Mouse (Mus musculus) heart, adult 2 months (tissue): ENCODE results near the gene Zfp644. TPM values are rescaled to one million over a fixed set of nuclear protein-coding genes. Genes with fewer than 3 reads are reported as not detected.

Experiments used
- DNase-seq, 2 experiments: peaks; one replicate each; pipeline ENCODE4 v3.0.0; 2021
- H3K27ac ChIP-seq: fragments of 200-600 bp; 2 replicates; pipeline ENCODE4 v1.8.1; 2022
- H3K27me3 ChIP-seq: fragments of 200-500 bp; 2 replicates; pipeline ENCODE4 v1.6.1; 2012; ENCODE audit warnings: mild to moderate bottlenecking, low read length, inconsistent platforms, mixed read lengths; ENCODE audit not compliant: control insufficient read depth, insufficient read depth
- H3K36me3 ChIP-seq: fragments of 200-500 bp; 2 replicates; pipeline ENCODE4 v1.6.1; 2012; ENCODE audit warnings: low read length, inconsistent platforms; ENCODE audit not compliant: control insufficient read depth, insufficient read depth
- H3K4me1 ChIP-seq: fragments of 200-500 bp; 2 replicates; pipeline ENCODE4 v1.6.1; 2011; ENCODE audit warnings: low read length; ENCODE audit not compliant: control insufficient read depth, insufficient read depth
- H3K4me3 ChIP-seq: fragments of 200-600 bp; 2 replicates; pipeline ENCODE4 v1.8.1; 2022
- H3K79me2 ChIP-seq: fragments of 200-500 bp; replicated peaks from 2 replicates; pipeline ENCODE4 v1.6.1; 2012; ENCODE audit warnings: mild to moderate bottlenecking, inconsistent platforms, low read length, moderate library complexity, mixed read lengths; ENCODE audit not compliant: control insufficient read depth, insufficient read depth
- H3K9ac ChIP-seq: fragments of 200-500 bp; 2 replicates; pipeline ENCODE4 v1.6.1; 2012; ENCODE audit warnings: low read depth, mild to moderate bottlenecking, control low read depth, inconsistent platforms, low read length, mixed read lengths
- CTCF ChIP-seq: fragments of 200-600 bp; IDR thresholded peaks from 2 replicates; pipeline ENCODE4 v1.8.1; 2022; ENCODE audit warnings: antibody characterized with exemption, mild to moderate bottlenecking, moderate library complexity
- EP300 ChIP-seq: fragments of 200-500 bp; IDR thresholded peaks from 2 replicates; pipeline ENCODE4 v1.6.1; 2011; ENCODE audit warnings: low read depth, low read length, control low read depth; ENCODE audit not compliant: insufficient read depth
- POLR2A ChIP-seq: fragments of 200-500 bp; IDR thresholded peaks from 2 replicates; pipeline ENCODE4 v1.6.1; 2011; ENCODE audit warnings: mild to moderate bottlenecking, low read depth, low read length, control low read depth; ENCODE audit not compliant: insufficient read depth
- WGBS: fragments of 180-500 bp; shearing (Covaris S2); methylation state at CpG from one replicate; pipeline ENCODE4 v1.1.7; 2018; 5-methylcytosine and 5-hydroxymethylcytosine counted together
- intact Hi-C: fragments of 180-260 bp; cut with DNase I; formaldehyde crosslinking; loops from one replicate; pipeline ENCODE4 v1.15.1; 2025
- polyA plus RNA-seq: library from polyadenylated mRNA; depleted of rRNA; stranded (reverse); fragments of >200 nt; gene quantifications from 2 replicates; pipeline ENCODE4 v1.2.3, GENCODE M21; 2012
- total RNA-seq, 2 experiments: library from RNA; stranded (reverse); gene quantifications; 2 replicates each; pipeline ENCODE4 v1.2.3; 2021

Zfp644 gene
- total and polyA plus RNA-seq, 3 experiments: 9.5 to 58.9 (median 53.7) TPM

GRCm38 (mm10) chr5:106604381-106604780 is 92.7 kb downstream of the Zfp644 start:
- TF ChIP-seq CTCF (no peak), EP300 (no peak), POLR2A (no peak)
- H3K4me3 ChIP-seq: no peak overlapping the region
- H3K36me3 ChIP-seq: no peaks in the 10 kb centered on the region
- no peak overlapping the region for H3K9ac ChIP-seq
- no peak for DNase-seq
- intact Hi-C loops: no loop called here
- H3K27me3 ChIP-seq: no peaks in the 10 kb centered on the region
- H3K27ac ChIP-seq: no peak overlapping the region
- H3K79me2 ChIP-seq: no peaks in the 10 kb centered on the region
- H3K4me1 ChIP-seq: no peaks in the 10 kb centered on the region
- WGBS: 94% methylated on average over 5 of the region's 5 CpGs

GRCm38 (mm10) chr5:106599482-106599881 is 97.6 kb downstream of the Zfp644 start:
- H3K27ac ChIP-seq: no peak overlapping the region
- no peak overlapping the region for H3K9ac ChIP-seq
- no peaks in the 10 kb centered on the region for H3K4me1 ChIP-seq
- 91% methylated on average over 8 of the region's 8 CpGs for WGBS
- H3K79me2 ChIP-seq: no peaks in the 10 kb centered on the region
- intact Hi-C loops: no loop called here
- H3K36me3 ChIP-seq: no peaks in the 10 kb centered on the region
- H3K27me3 ChIP-seq: no peaks in the 10 kb centered on the region
- H3K4me3 ChIP-seq: no peak overlapping the region
- DNase-seq: no peak
- TF ChIP-seq EP300 (no peak), CTCF (no peak), POLR2A (no peak)

- no peak overlapping the region for H3K4me3 ChIP-seq
- WGBS: 89% methylated on average over 2 of the region's 2 CpGs
- H3K27ac ChIP-seq: no peak overlapping the region
- DNase-seq: no peak
- intact Hi-C loops: no loop called here
- H3K79me2 ChIP-seq: no peaks in the 10 kb centered on the region
- H3K4me1 ChIP-seq: no peaks in the 10 kb centered on the region
- TF ChIP-seq CTCF (no peak), POLR2A (no peak), EP300 (no peak)
- H3K27me3 ChIP-seq: no peaks in the 10 kb centered on the region
- H3K36me3 ChIP-seq: no peaks in the 10 kb centered on the region
- no peak overlapping the region for H3K9ac ChIP-seq
Measured at GRCm38 (mm10) chr5:106597472-106597871, 99.6 kb downstream of the Zfp644 start.

DNA sequence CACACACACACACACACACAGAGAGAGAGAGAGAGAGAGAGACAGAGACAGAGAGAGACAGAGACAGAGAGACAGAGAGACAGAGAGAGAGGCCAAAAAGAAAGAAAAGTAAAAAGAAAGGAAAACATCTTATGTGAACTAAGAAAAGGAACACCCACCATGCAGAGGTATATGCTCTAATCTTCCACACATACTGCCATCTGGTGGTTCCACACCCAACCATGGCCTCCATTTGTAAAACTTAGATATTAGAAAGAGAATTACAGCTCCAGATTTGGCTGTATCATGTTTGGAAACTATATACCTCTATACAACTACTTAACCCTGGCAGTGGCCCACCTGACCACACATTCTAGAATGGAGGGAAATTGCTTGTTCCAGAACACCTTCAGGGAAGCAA is 102.7 kb downstream of the Zfp644 start:
- Histone ChIP-seq H3K4me1 (no peaks in the 10 kb centered on the region), H3K27me3 (no peaks in the 10 kb centered on the region), H3K4me3 (no peak overlapping the region), H3K79me2 (no peaks in the 10 kb centered on the region), H3K27ac (no peak overlapping the region), H3K9ac (no peak overlapping the region), H3K36me3 (no peaks in the 10 kb centered on the region)
- TF ChIP-seq POLR2A (no peak), EP300 (no peak), CTCF (peak; percentile 15; the same call in 1 of the 2 replicates)
- no peak for DNase-seq
- intact Hi-C loops: no loop called here

- Histone ChIP-seq H3K4me3 (no peak overlapping the region), H3K27ac (no peak overlapping the region), H3K36me3 (no peaks in the 10 kb centered on the region), H3K4me1 (no peaks in the 10 kb centered on the region), H3K79me2 (no peaks in the 10 kb centered on the region), H3K27me3 (no peaks in the 10 kb centered on the region), H3K9ac (no peak overlapping the region)
- 88% methylated on average over 5 of the region's 5 CpGs for WGBS
- no peak for TF ChIP-seq POLR2A
- TF ChIP-seq CTCF: no peak
- TF ChIP-seq EP300: no peak
- intact Hi-C loops: no loop called here
- DNase-seq: no peak
Measured at GRCm38 (mm10) chr5:106590686-106591085, 106.4 kb downstream of the Zfp644 start.

DNA sequence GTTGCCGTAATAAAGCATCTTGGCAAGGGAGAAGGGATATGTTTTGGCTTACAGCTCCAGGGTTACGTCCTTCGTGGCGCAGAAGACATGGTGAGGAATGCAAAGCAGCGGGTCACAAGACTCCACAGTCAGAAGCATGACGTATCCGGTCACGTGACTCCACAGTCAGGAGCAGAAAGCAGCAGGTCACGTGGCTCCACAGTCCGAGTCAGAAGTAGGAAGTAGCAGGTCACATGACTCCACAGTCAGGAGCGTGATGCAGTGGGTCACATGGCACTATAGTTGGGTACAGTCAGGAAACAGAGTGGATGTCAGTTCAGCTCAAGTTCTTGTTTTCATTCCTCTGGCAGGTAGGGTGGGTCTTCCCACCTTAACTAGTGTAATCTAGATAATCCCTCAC is 107.4 kb downstream of the Zfp644 start:
- Histone ChIP-seq H3K36me3 (no peaks in the 10 kb centered on the region), H3K4me1 (no peaks in the 10 kb centered on the region), H3K27ac (no peak overlapping the region), H3K79me2 (no peaks in the 10 kb centered on the region), H3K27me3 (no peaks in the 10 kb centered on the region), H3K9ac (no peak overlapping the region), H3K4me3 (no peak overlapping the region)
- intact Hi-C loops: no loop called here
- WGBS: 88% methylated on average over 11 of the region's 11 CpGs
- no peak for DNase-seq
- TF ChIP-seq CTCF (no peak), POLR2A (no peak), EP300 (no peak)
